Mouse (Mus musculus): ENCODE measurements around the gene Cpsf4l.

- TF ChIP-seq POLR2A (IDR thresholded peaks at IDR 0.05; ENCODE audit: low read depth, low read length) (no peak), CTCF (IDR thresholded peaks at IDR 0.05; ENCODE audit: extremely low read depth, insufficient read length, insufficient replicate concordance, low read depth, low read length) (no peak)
Measured at GRCm38 (mm10) chr11:113668857-113669256, 41.0 kb downstream of the Cpsf4l start.
